Mouse (Mus musculus) midbrain, postnatal 0 days (tissue): ENCODE measurements at regions not wholly inside any gene's neighbourhood (a gene's known extent, or its start where the extent isn't known, plus 50 kb on each side); places are given as distances from the start of the nearest gene placed in this dataset.
A peak's percentile ranks its signal among the peaks of the same experiment; 100 is the strongest.

Experiments used
- ATAC-seq: fragments of 200-750 bp; cut with Nextera tagmentation; 2 replicates; pipeline ENCODE4 v1.8.0; 2017; ENCODE audit warnings: moderate number of reproducible peaks, mild to moderate bottlenecking, moderate TSS enrichment, moderate library complexity; ENCODE audit not compliant: low FRiP score
- DNase-seq: peaks from one replicate; pipeline ENCODE4 v3.0.0-alpha.2; 2015; ENCODE audit warnings: low spot score
- H3K27ac ChIP-seq: fragments of 300-500 bp; sonication (generic); 2 replicates; pipeline ENCODE4 v1.5.1; 2014; ENCODE audit warnings: low read depth, mild to moderate bottlenecking, low read length, mixed read lengths
- H3K27me3 ChIP-seq: fragments of 300-500 bp; sonication (generic); 2 replicates; pipeline ENCODE4 v1.6.1; 2014; ENCODE audit warnings: low read length, control low read depth, mixed read lengths; ENCODE audit not compliant: insufficient read depth
- H3K36me3 ChIP-seq: fragments of 300-500 bp; sonication (generic); 2 replicates; pipeline ENCODE4 v1.6.1; 2014; ENCODE audit warnings: low read length, control low read depth, mixed read lengths; ENCODE audit not compliant: insufficient read depth
- H3K4me1 ChIP-seq: fragments of 300-500 bp; sonication (generic); 2 replicates; pipeline ENCODE4 v1.6.1; 2014; ENCODE audit warnings: mild to moderate bottlenecking, control low read depth, antibody characterized with exemption, low read length, mixed read lengths; ENCODE audit not compliant: insufficient read depth
- H3K4me2 ChIP-seq: fragments of 300-500 bp; sonication (generic); 2 replicates; pipeline ENCODE4 v1.6.1; 2014; ENCODE audit warnings: low read depth, mild to moderate bottlenecking, low read length, mixed read lengths; ENCODE audit not compliant: poor library complexity, severe bottlenecking
- H3K4me3 ChIP-seq: fragments of 300-500 bp; sonication (generic); 2 replicates; pipeline ENCODE4 v1.5.1; 2014; ENCODE audit warnings: low read depth, mild to moderate bottlenecking, low read length, moderate library complexity
- H3K9ac ChIP-seq: fragments of 300-500 bp; sonication (generic); replicated peaks from 2 replicates; pipeline ENCODE4 v1.6.1; 2014; ENCODE audit warnings: mild to moderate bottlenecking, low read length, moderate library complexity, mixed read lengths; ENCODE audit not compliant: poor library complexity, severe bottlenecking
- H3K9me3 ChIP-seq: fragments of 300-500 bp; sonication (generic); 2 replicates; pipeline ENCODE4 v1.6.1; 2016; ENCODE audit warnings: low read length, control low read depth
- CTCF ChIP-seq: IDR thresholded peaks from 2 replicates; pipeline ENCODE4 v1.5.1; 2016; ENCODE audit warnings: antibody characterized with exemption, mild to moderate bottlenecking
- WGBS: fragments of 180-500 bp; shearing (Covaris S2); extraction: QIAGEN DNeasy Blood & Tissue Kit; methylation state at CpG from one replicate; pipeline ENCODE4 v1.1.7; 2014; 5-methylcytosine and 5-hydroxymethylcytosine counted together

DNA sequence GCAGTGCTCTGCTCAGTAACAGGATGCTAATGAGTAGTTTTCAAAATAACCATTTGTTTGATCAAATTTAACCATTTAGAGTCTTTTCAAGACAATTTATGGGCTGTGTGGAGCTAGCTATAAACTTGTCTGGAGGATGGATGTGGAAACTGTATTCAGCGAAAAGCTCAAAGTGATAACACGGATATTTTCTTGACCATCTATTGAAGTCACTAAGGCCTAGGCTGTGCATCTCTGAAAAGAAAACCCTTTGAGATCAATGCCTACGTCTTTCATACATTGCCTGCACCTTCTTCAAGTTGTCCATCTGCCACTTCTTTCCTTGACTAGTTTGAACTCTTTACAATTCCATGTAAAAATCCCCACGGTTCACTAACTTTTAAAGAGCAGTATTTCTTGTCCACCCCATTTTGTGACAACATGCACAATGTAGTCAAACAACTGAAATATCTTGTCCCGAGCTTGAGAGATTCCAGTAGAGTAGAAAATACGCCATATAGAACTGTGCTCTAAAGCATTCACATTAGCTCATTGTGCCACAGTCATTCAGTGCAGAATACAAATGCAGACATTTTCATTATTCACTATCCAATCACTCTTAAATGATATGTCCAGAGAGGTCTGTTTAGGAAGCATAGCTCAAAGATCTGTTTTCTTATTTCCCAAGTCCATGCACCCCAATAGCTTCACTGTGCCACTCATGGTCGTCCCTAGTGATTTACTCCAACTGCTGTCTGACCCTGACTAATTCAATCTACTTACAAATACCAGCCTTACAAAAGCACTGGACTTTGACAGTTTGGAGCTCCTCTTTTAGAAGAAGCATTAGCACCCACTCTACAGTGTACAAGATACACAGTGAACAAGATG lies 165.7 kb upstream of the 4930447F04Rik start:
- H3K27me3 ChIP-seq: no peaks in the 10 kb centered on the region
- no peaks in the 10 kb centered on the region for H3K4me1 ChIP-seq
- H3K36me3 ChIP-seq: no peaks in the 10 kb centered on the region
- no peak overlapping the region for H3K9ac ChIP-seq
- no peak overlapping the region for H3K27ac ChIP-seq
- 76% methylated on average over 7 of the region's 7 CpGs for WGBS
- no peak for TF ChIP-seq CTCF
- no peak overlapping the region for H3K4me3 ChIP-seq
- no peak overlapping the region for H3K4me2 ChIP-seq
- ATAC-seq (no peak), DNase-seq (no peak)
- no peaks in the 10 kb centered on the region for H3K9me3 ChIP-seq

DNA sequence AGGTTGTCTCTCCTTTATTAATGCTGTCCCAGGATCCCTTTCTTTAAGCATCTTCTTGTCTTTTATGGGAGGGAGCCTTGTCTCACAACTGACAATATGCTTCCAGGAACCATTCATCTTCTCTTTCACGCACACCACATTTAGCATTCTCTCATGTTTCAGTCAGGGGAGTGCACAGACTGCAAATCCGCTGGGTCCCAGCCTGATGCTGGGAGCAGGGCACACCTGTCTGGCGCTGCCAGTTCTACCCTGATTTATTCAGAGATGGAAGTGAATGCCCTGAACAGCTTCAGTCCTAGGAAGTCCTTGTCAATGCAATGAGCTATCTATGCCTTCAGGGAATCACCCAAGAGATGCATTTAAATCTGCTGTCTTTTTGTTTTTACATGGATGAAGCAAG lies 161.0 kb upstream of the 4930447F04Rik start:
- WGBS: 41% methylated on average over 3 of the region's 3 CpGs
- Histone ChIP-seq H3K4me2 (no peak overlapping the region), H3K36me3 (no peaks in the 10 kb centered on the region), H3K4me3 (no peak overlapping the region), H3K27ac (no peak overlapping the region), H3K9me3 (no peaks in the 10 kb centered on the region), H3K4me1 (no peaks in the 10 kb centered on the region), H3K27me3 (no peaks in the 10 kb centered on the region), H3K9ac (no peak overlapping the region)
- ATAC-seq: no peak
- no peak for TF ChIP-seq CTCF
- DNase-seq: peak; percentile 6

DNA sequence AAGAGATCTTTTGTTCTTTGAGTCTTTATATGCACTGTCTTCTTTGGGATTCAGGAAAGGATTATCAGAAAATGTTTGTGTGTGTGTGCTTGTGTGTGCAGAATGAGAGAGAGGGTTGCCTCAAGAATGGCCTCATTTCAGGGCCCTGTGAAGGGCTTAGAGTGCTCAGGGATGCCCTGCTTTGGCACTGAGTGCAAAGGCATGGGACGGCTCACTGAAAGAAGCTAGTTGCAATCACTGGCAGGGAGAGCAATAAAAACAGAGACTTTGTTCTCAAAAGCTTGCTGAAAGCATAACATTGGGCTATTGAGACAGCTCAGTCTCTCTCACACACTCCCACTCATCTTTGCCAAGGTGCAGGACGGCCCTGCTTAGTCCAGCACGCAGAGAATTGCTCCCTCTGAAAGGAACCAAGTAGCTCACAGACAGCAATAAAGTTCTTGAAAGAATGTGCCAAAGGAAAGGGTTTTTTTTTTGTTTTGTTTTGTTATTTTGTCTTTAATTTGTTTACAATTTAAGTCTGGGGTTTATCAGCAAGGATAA lies 157.5 kb upstream of the 4930447F04Rik start:
- no peak for ATAC-seq
- no peaks in the 10 kb centered on the region for H3K4me1 ChIP-seq
- H3K4me2 ChIP-seq: no peak overlapping the region
- no peaks in the 10 kb centered on the region for H3K9me3 ChIP-seq
- DNase-seq: no peak
- no peaks in the 10 kb centered on the region for H3K36me3 ChIP-seq
- H3K4me3 ChIP-seq: no peak overlapping the region
- H3K27me3 ChIP-seq: no peaks in the 10 kb centered on the region
- no peak overlapping the region for H3K9ac ChIP-seq
- 63% methylated on average over 3 of the region's 3 CpGs for WGBS
- H3K27ac ChIP-seq: no peak overlapping the region
- TF ChIP-seq CTCF: no peak
